Mouse (Mus musculus): ENCODE measurements around the gene Rimbp2. TPM values are rescaled to one million over a fixed set of nuclear protein-coding genes. Genes with fewer than 3 reads are reported as not detected.
A peak's percentile ranks its signal among the peaks of the same experiment; 100 is the strongest.

The Rimbp2 gene
- polyA plus RNA-seq (2012), result not detected in 2 replicates

DNA sequence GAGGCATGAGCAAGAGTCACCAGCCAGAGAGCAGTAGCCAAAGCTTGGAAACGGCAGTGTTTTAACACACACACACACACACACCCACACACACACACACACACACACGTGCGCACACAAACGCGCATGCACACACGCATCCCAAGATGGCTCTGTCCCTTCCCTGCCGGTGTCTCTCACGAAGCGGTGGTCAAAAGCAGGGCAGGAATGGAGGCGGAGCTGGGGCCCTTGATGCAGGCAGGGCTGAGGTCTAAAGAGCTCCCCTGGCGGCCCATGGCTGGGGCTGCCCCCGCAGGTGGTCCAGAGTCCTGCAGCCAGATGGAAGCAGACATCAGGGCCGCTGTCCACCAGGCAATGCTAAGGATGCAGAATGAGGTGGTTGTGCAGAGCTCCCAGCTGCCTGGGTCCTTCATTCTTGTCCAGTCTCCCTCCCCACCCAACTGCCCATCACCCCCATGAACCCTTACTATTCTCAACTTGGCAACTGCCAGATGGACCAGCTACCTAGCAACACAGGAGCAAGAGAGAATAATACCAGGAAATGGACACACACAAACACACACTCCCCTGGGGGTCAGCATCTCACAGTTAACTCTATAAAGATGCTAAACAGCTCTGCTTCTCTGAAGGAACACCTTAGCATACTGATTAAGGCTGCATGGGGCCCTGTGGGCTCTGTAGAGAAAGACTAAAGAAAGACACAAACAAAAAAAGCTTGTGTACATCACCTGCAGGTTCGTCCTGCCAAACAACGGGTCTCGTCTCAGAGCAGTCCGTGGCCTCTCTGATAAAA, at the start of gene Rimbp2:
TSS of gene Rimbp2 (minus strand) at position 209 of the 793 bp plus-strand sequence.
- Histone ChIP-seq H3K4me1 (ENCODE audit: control insufficient read depth) (no peaks in the 10 kb centered on the region; the same call in 1 of the 2 replicates), H3K4me3 (replicated peaks) (no peak within 1 kb of the TSS)
- no peak for TF ChIP-seq GATA1 (IDR thresholded peaks at IDR 0.05; ENCODE audit: low read length)
- no peak for TF ChIP-seq TAL1 (IDR thresholded peaks at IDR 0.05; ENCODE audit: low read length)

DNA sequence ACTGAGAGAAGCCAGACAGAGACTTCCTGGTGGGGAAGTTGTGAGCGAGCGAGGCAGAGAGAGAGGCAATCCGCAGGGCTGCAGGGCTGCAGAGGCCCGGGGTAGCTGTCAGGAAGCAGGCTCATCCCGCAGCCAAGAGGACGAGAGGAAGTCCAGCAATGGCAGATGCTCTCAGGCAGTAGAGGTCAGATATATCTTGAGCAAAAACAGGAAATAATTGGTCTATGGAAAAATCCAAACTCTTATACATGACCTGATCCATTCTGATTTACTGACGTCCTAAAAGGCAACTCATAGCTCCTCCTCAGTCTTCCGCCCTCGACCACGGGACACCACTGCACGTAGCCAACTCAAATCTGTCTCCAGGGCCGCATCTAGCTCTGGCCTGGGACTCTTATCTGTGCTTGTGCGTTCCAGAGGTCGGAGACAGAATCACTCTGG, 49.3 kb upstream of the Rimbp2 start:
- H3K36me3 ChIP-seq (ENCODE audit: control insufficient read depth), result peaks cover 97% of the 10 kb centered on the region
- peaks cover 88% of the 10 kb centered on the region for H3K4me1 ChIP-seq (ENCODE audit: control insufficient read depth)
- no peaks in the 10 kb centered on the region for H3K27me3 ChIP-seq (ENCODE audit: control insufficient read depth)
- H3K4me3 ChIP-seq (replicated peaks), result peak overlapping the region; percentile 46
- H3K9me3 ChIP-seq (ENCODE audit: control insufficient read depth, low read length), result no peaks in the 10 kb centered on the region
- TF ChIP-seq TAL1 (IDR thresholded peaks at IDR 0.05; ENCODE audit: low read length), result no peak
- no peak for TF ChIP-seq GATA1 (IDR thresholded peaks at IDR 0.05; ENCODE audit: low read length)

More for the DNA sequence above, at the start of gene Rimbp2:
- Histone ChIP-seq H3K36me3 (ENCODE audit: control insufficient read depth) (no peaks in the 10 kb centered on the region), H3K9me3 (ENCODE audit: control insufficient read depth, low read length) (peaks cover 2% of the 10 kb centered on the region; the same call in 1 of the 2 replicates), H3K27me3 (ENCODE audit: control insufficient read depth) (peaks cover 14% of the 10 kb centered on the region)

DNA sequence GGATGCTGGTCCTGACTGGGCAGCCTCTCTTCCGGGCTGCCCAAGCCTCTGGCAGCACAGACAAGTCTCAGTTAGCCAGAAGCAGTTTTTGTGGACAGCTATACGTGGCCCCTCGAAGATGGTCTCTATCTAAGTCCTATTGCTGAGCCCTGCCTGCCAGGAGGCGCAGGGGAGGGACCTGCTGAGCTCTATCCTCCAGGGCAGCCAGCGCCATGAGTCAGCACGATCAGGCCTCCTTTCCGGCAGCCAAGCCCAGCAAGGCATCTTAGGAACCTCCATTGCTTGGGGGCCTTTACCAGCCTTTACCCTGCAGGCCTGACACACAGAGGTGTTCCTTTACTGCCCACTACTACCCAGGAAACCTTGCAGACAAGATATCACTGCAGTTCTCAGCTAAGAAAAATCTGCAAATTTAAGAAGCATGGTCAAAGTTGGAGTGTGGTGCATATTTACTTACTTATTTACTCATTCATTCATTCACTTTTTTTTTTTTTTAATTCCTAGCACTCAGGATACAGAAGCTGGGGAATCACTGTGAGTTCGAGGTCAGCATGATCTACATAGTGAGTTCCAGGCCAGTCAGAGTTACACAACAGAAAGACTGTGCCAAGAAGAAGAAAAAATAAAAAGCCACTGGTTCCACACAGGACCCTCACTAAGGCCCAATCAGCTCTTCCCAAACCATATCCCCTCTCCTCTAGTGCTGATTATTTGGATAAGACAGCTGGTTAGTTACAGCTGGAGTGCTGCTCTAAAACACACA, 47.6 kb upstream of the Rimbp2 start:
- H3K36me3 ChIP-seq (ENCODE audit: control insufficient read depth), result peaks cover 99% of the 10 kb centered on the region
- no peaks in the 10 kb centered on the region for H3K9me3 ChIP-seq (ENCODE audit: control insufficient read depth, low read length)
- peaks cover 85% of the 10 kb centered on the region for H3K4me1 ChIP-seq (ENCODE audit: control insufficient read depth)
- no peaks in the 10 kb centered on the region for H3K27me3 ChIP-seq (ENCODE audit: control insufficient read depth)
- TF ChIP-seq TAL1 (IDR thresholded peaks at IDR 0.05; ENCODE audit: low read length) (no peak), GATA1 (IDR thresholded peaks at IDR 0.05; ENCODE audit: low read length) (no peak)
- H3K4me3 ChIP-seq (replicated peaks), result peak overlapping the region; percentile 56

DNA sequence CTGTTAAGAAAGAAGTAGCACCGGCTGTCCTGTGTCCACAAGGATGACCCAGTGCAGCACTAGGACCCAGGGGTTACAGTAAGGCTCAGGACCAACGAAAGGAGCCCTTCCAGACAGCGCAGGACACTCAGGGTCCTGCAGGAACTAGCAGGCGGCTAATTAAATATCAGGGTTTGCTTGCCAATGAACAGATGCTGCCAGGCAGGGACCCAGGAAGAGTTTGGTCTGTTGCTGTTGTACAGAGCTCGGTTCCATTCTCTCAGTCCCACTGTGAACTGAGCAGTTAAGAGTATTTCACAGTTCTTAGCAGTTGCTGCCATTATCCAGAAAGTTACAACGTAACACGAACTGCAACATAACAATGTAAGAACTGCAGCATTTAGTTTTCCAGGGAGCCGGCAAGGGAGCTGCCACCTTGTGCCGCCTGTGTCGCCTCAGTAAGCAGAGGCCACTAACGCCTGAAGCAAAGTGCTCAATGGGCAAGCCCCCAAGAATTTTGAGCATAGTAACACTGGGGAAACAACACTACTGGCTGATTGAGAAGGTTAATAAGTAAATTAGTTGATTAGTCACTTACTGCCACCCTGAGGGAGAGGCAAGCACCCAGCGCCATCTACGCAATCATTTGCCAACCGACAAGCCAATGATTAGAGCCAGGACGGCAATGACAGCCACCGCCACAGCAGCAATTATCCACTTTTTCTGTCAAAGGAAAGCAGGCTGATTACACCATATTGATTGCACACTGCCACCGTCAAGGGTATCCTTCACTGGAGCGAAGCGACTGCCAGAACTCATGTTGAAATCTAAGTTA, 34.1 kb upstream of the Rimbp2 start:
- H3K36me3 ChIP-seq (ENCODE audit: control insufficient read depth), result peaks cover 87% of the 10 kb centered on the region
- no peak for TF ChIP-seq GATA1 (IDR thresholded peaks at IDR 0.05; ENCODE audit: low read length)
- TF ChIP-seq TAL1 (IDR thresholded peaks at IDR 0.05; ENCODE audit: low read length), result no peak
- H3K27me3 ChIP-seq (ENCODE audit: control insufficient read depth), result no peaks in the 10 kb centered on the region
- no peaks in the 10 kb centered on the region for H3K9me3 ChIP-seq (ENCODE audit: control insufficient read depth, low read length)
- no peaks in the 10 kb centered on the region; the same call in 1 of the 2 replicates for H3K4me1 ChIP-seq (ENCODE audit: control insufficient read depth)
- H3K4me3 ChIP-seq (replicated peaks), result no peak overlapping the region

DNA sequence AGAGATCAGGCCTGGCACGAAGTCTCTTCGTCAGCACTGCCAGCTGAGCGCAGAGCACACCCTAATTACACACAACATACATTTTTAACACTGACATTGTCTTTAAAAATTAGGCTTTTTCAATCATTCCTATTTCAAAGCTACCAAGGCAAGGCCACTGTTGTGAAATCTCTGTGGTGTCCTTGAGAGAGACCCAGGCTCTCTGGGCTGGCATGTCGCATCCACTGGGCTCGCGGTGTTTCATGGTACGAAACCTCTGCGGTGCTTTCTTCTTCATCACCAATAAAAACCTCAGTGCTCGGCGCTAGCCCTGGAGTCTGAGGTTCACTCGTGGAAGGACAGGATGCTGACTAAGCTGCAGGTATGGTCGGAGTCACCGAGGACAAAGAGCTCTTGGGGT, 32.7 kb upstream of the Rimbp2 start:
- no peak overlapping the region for H3K4me3 ChIP-seq (replicated peaks)
- H3K27me3 ChIP-seq (ENCODE audit: control insufficient read depth), result no peaks in the 10 kb centered on the region
- TF ChIP-seq GATA1 (IDR thresholded peaks at IDR 0.05; ENCODE audit: low read length), result no peak
- TF ChIP-seq TAL1 (IDR thresholded peaks at IDR 0.05; ENCODE audit: low read length), result no peak
- peaks cover 73% of the 10 kb centered on the region for H3K36me3 ChIP-seq (ENCODE audit: control insufficient read depth)
- no peaks in the 10 kb centered on the region for H3K9me3 ChIP-seq (ENCODE audit: control insufficient read depth, low read length)
- H3K4me1 ChIP-seq (ENCODE audit: control insufficient read depth), result peaks cover 4% of the 10 kb centered on the region

DNA sequence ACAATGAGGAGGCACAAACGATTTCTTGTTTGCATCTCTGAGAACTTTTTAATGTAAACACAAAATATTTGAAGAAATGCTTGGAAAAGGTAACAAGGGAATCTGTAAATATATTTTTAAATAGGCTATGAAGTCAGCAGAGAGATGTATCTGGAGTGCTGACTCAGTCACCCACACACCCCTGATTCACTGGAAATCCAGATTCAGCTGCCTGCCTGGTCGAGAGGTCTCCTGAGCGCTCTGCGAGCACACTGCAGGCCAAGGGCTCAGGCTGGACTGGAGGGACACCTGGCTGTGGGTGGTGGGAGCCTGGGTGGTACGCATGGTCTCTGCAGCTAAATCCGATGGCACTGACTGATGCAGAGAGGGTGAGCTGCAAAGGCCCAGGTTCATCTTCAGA, 31.2 kb upstream of the Rimbp2 start:
- Histone ChIP-seq H3K9me3 (ENCODE audit: control insufficient read depth, low read length) (peaks cover 3% of the 10 kb centered on the region), H3K4me3 (replicated peaks) (no peak overlapping the region), H3K36me3 (ENCODE audit: control insufficient read depth) (peaks cover 60% of the 10 kb centered on the region), H3K27me3 (ENCODE audit: control insufficient read depth) (no peaks in the 10 kb centered on the region), H3K4me1 (ENCODE audit: control insufficient read depth) (peaks cover 4% of the 10 kb centered on the region)
- TF ChIP-seq TAL1 (IDR thresholded peaks at IDR 0.05; ENCODE audit: low read length) (no peak), GATA1 (IDR thresholded peaks at IDR 0.05; ENCODE audit: low read length) (no peak)

DNA sequence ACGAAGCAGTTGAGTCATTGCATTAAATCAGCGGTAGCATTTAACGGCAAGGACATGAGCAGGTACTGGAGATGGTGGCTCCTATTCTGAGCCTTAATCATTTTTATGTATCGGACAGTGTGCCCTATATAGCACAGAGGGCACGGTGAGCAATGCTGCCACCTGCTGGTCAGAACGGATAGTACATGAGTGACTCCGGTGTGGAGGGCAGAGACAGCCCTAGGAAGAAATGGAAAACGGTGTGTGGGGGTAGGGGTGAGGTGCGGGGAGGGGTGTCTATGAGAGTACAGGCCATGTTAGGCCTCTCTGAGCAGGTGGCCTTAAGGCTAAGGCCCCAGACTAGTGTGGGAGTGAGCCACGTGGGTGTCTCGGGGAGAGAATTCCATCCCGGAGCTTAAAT, 28.3 kb upstream of the Rimbp2 start:
- Histone ChIP-seq H3K4me1 (ENCODE audit: control insufficient read depth) (peaks cover 4% of the 10 kb centered on the region), H3K9me3 (ENCODE audit: control insufficient read depth, low read length) (peaks cover 13% of the 10 kb centered on the region), H3K4me3 (replicated peaks) (no peak overlapping the region), H3K27me3 (ENCODE audit: control insufficient read depth) (no peaks in the 10 kb centered on the region), H3K36me3 (ENCODE audit: control insufficient read depth) (peaks cover 31% of the 10 kb centered on the region)
- no peak for TF ChIP-seq GATA1 (IDR thresholded peaks at IDR 0.05; ENCODE audit: low read length)
- TF ChIP-seq TAL1 (IDR thresholded peaks at IDR 0.05; ENCODE audit: low read length), result no peak

DNA sequence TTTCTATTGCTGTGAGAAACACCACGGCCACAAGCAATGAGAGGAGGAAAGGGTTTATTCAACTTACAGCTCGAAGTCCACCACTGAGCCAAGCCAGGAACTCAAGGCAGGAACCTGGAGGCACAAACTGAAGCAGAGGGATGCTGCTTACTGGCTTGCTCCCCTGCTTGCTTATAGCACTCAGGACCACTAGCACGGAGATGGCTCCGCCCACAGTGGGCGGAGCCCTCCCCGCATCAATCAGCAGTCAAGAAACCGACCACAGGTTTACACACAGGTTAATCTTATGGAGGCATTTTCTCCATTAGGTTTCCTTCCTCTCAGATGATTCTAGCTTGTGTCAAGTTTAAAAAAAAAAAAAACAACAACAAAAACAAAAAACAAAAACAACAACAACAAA, 27.6 kb upstream of the Rimbp2 start:
- Histone ChIP-seq H3K4me3 (replicated peaks) (no peak overlapping the region), H3K9me3 (ENCODE audit: control insufficient read depth, low read length) (peaks cover 13% of the 10 kb centered on the region), H3K36me3 (ENCODE audit: control insufficient read depth) (peaks cover 23% of the 10 kb centered on the region), H3K4me1 (ENCODE audit: control insufficient read depth) (peaks cover 4% of the 10 kb centered on the region), H3K27me3 (ENCODE audit: control insufficient read depth) (no peaks in the 10 kb centered on the region)
- no peak for TF ChIP-seq TAL1 (IDR thresholded peaks at IDR 0.05; ENCODE audit: low read length)
- TF ChIP-seq GATA1 (IDR thresholded peaks at IDR 0.05; ENCODE audit: low read length), result no peak
